Mouse (Mus musculus) spleen, adult 2 months (tissue): ENCODE results near the gene Gm28043.

Experiments used
- CTCF ChIP-seq: fragments of 200-500 bp; IDR thresholded peaks from 2 replicates; pipeline ENCODE4 v1.5.1; 2011; ENCODE audit warnings: mild to moderate bottlenecking, inconsistent platforms; ENCODE audit not compliant: insufficient read depth, insufficient read length, insufficient replicate concordance; ENCODE audit errors: extremely low read depth
- POLR2A ChIP-seq: fragments of 200-500 bp; IDR thresholded peaks from 2 replicates; pipeline ENCODE4 v1.6.1; 2011; ENCODE audit warnings: low read depth, low read length, inconsistent platforms

GRCm38 (mm10) chr17:29615616-29616015, 940 bp downstream of the Gm28043 start:
- TF ChIP-seq CTCF (no peak), POLR2A (no peak)
